Mouse (Mus musculus) heart, postnatal 10 days (tissue): Measurements from ENCODE around the gene Rnf150. TPM values are rescaled to one million over a fixed set of nuclear protein-coding genes. Genes with fewer than 3 reads are reported as not detected.

ENCODE experiments used
- DNase-seq, 2 experiments: peaks; one replicate each; pipeline ENCODE4 v3.0.0; 2021
- intact Hi-C: fragments of 180-260 bp; cut with DNase I; formaldehyde crosslinking; loops from one replicate; pipeline ENCODE4 v1.15.1; 2025
- total RNA-seq, 2 experiments: library from RNA; stranded (reverse); gene quantifications; 2 replicates each; pipeline ENCODE4 v1.2.3; 2021

Gene Rnf150
- total RNA-seq, 2 experiments from 2014 or later, result 10.2 to 12.1 TPM

GRCm38 (mm10) chr8:83090446-83090845 is 227.3 kb downstream of the Rnf150 start:
- intact Hi-C loops, result no loop called here
- no peak for DNase-seq

DNA sequence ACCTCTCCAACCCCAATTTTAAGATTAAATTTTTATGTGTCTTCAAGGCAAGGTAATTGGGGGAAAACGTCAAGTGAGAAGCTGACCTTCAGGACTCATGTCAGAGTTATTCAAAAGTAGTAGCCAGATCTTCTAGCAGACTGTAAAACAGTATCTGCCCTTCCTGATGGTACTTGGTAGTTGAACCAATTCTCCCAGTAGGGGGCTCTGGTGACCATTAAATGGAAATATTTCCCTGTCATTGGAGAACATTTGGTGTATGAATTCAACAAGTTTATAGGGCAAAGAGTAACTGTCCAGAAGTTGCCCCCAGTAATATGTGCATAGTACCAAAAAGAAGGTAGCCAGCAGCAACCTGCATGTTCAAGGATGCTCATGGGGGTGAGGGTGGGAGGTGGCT is 236.9 kb downstream of the Rnf150 start:
- DNase-seq, result peak; percentile 49 to 70
- intact Hi-C loops, result loop anchor here (2.0 to 10.0 kb wide), 3 partner anchors 77 to 243 kb away; no protein-coding TSS in a partner anchor

DNA sequence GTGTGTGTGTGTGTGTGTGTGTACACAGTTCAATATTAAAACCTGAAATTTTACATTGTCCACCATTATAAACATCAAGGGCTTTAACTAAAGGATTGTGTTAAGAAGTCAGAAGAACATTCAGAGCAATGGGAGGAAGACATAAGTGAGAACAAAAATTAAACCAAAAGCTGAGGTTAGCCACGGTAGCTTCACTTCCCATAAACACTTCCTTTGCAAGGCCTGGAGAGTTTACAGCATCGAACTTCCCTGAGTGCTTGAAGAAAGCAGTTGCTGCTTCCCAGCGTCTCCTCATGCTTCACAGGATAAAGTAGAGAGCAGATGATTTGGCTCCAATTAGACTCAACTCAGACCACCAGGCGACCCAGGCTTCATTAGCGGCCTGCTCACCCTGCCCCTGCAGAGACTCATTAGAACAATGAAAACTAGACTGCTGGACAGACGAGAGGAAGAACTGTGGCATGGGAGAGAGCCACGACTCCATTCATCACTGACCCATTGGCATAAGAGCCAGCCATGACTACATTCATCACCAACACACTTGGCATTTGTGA is 239.9 kb downstream of the Rnf150 start:
- intact Hi-C loops, result loop anchor here (10.0 kb wide), 1 partner anchor 162 kb away; no protein-coding TSS in a partner anchor
- DNase-seq, result no peak

- intact Hi-C loops, result loop anchor here (10.0 kb wide), 1 partner anchor 161 kb away; no protein-coding TSS in a partner anchor
- no peak for DNase-seq
Measured at GRCm38 (mm10) chr8:83103968-83104367, 240.8 kb downstream of the Rnf150 start.

DNA sequence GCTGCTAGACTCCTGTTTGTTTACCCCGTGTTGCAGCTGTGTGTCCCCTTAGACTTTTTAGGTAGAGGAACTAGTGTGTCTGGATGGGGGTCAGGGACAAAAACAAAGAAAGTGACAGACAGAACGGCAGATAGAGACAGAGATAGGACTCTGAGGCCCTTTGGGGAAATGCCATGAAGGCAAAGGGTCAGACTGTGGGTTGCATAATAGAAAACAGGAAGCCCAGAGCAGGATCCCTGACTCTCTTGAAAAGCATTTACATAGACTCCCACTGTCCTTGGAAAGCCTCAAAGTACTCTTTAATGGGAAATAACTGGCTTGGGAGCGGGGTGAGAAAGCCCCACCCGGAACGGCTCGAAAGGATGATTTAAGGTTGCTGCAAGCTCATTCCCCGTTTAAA is 246.6 kb downstream of the Rnf150 start:
- intact Hi-C loops, result loop anchor here (10.0 kb wide), 1 partner anchor 155 kb away; no protein-coding TSS in a partner anchor
- DNase-seq, result no peak

GRCm38 (mm10) chr8:83110177-83110576 is 247.0 kb downstream of the Rnf150 start:
- DNase-seq, result no peak

GRCm38 (mm10) chr8:83135086-83135485 is 271.9 kb downstream of the Rnf150 start:
- intact Hi-C loops, result no loop called here
- DNase-seq, result peak in 1 of 2 experiments; percentile 20

More at GRCm38 (mm10) chr8:83110177-83110576, 247.0 kb downstream of the Rnf150 start:
- intact Hi-C loops, result no loop called here

GRCm38 (mm10) chr8:83140068-83140467 is 276.9 kb downstream of the Rnf150 start:
- intact Hi-C loops, result no loop called here
- DNase-seq, result peak in 1 of 2 experiments; percentile 28

GRCm38 (mm10) chr8:83140701-83141111 is 277.6 kb downstream of the Rnf150 start:
- peak in 1 of 2 experiments; percentile 22 for DNase-seq
- intact Hi-C loops, result no loop called here

Other genes with a start within 250 kb of the Rnf150 start
- 10 to 100 TPM; 24.6 to 25.1 TPM for gene Zfp330, start 89.2 kb upstream of the Rnf150 start, total RNA-seq